Comparison of ENCODE assay signal across 8 mouse cellular contexts in genomic region chr1:175625257-175625879, GRCm38 (mm10). TPM values are rescaled to one million over a fixed set of nuclear protein-coding genes. Genes with fewer than 3 reads are reported as not detected.
A peak's percentile ranks its signal among the peaks of the same experiment; 100 is the strongest.
DNase-seq lines count a peak whose midpoint lies in the region; ATAC-seq lines count a peak whose summit lies in the region.

TSS of gene Fh1 (minus strand) at chr1:175625635.

- no peaks in the 10 kb centered on the region for H3K27me3 ChIP-seq in heart, embryonic 13.5 days (replicated peaks)
- no peaks in the 10 kb centered on the region for H3K27me3 ChIP-seq in liver, embryonic 12.5 days (replicated peaks)
- no peaks in the 10 kb centered on the region for H3K27me3 ChIP-seq in stomach, embryonic 15.5 days (replicated peaks)

- H3K27ac ChIP-seq in brown adipose tissue, adult 24 weeks (replicated peaks; ENCODE audit: low read depth, low read length), result peak within 1 kb of the TSS; percentile 84
- peak within 1 kb of the TSS; percentile 90 for H3K27ac ChIP-seq in heart, embryonic 13.5 days (replicated peaks)
- H3K27ac ChIP-seq in liver, embryonic 12.5 days, result peak within 1 kb of the TSS; percentile 83
- H3K27ac ChIP-seq in stomach, embryonic 15.5 days, result peak within 1 kb of the TSS; percentile 81

- peak within 1 kb of the TSS; percentile 96 for H3K9ac ChIP-seq in heart, embryonic 13.5 days
- peak within 1 kb of the TSS; percentile 86 for H3K9ac ChIP-seq in liver, embryonic 12.5 days
- peak within 1 kb of the TSS; percentile 65 for H3K9ac ChIP-seq in stomach, embryonic 15.5 days

- peak; percentile 100 for ATAC-seq in heart, embryonic 13.5 days (ENCODE audit: extremely low read depth, insufficient number of reproducible peaks, low FRiP score, low TSS enrichment)
- peak; percentile 99 for ATAC-seq in liver, embryonic 12.5 days
- ATAC-seq in stomach, embryonic 15.5 days (ENCODE audit: insufficient read depth, low FRiP score, low read depth), result peak; percentile 100

- no peaks in the 10 kb centered on the region for H3K4me1 ChIP-seq in brown adipose tissue, adult 24 weeks (ENCODE audit: control insufficient read depth, insufficient read depth, insufficient read length, low read length)
- peaks cover 25% of the 10 kb centered on the region for H3K4me1 ChIP-seq in heart, embryonic 13.5 days
- peaks cover 19% of the 10 kb centered on the region for H3K4me1 ChIP-seq in liver, embryonic 12.5 days
- peaks cover 10% of the 10 kb centered on the region for H3K4me1 ChIP-seq in stomach, embryonic 15.5 days

- DNase-seq in CD4-positive, CD25-positive, alpha-beta regulatory T cell, adult 2 months (ENCODE audit: low read depth, low spot score), result peak; percentile 98
- DNase-seq in fat pad, adult 2 months (ENCODE audit: extremely low read depth, low read depth, low spot score), result peak; percentile 94
- peak; percentile 97 for DNase-seq in kidney, postnatal 10 days
- DNase-seq in natural killer cell, adult 2 months (ENCODE audit: low spot score in 2 of 2), result peak; percentile 94 to 95

- peaks cover 2% of the 10 kb centered on the region for H3K36me3 ChIP-seq in heart, embryonic 13.5 days
- peaks cover 9% of the 10 kb centered on the region for H3K36me3 ChIP-seq in liver, embryonic 12.5 days
- H3K36me3 ChIP-seq in stomach, embryonic 15.5 days, result no peaks in the 10 kb centered on the region

- WGBS in heart, embryonic 13.5 days, result under 1% methylated on average over 58 of the region's 58 CpGs
- under 1% methylated on average over 55 of the region's 58 CpGs for WGBS in liver, embryonic 12.5 days (ENCODE audit: insufficient replicate concordance)
- WGBS in stomach, embryonic 15.5 days, result under 1% methylated on average over 58 of the region's 58 CpGs

- peak within 1 kb of the TSS; percentile 75 for H3K4me3 ChIP-seq in brown adipose tissue, adult 24 weeks (ENCODE audit: insufficient read depth, low read depth, low read length)
- peak within 1 kb of the TSS; percentile 93 for H3K4me3 ChIP-seq in heart, embryonic 13.5 days
- peak within 1 kb of the TSS; percentile 86 for H3K4me3 ChIP-seq in liver, embryonic 12.5 days
- peak within 1 kb of the TSS; percentile 77 for H3K4me3 ChIP-seq in stomach, embryonic 15.5 days (replicated peaks)

- H3K4me2 ChIP-seq in heart, embryonic 13.5 days, result peak within 1 kb of the TSS; percentile 88
- H3K4me2 ChIP-seq in liver, embryonic 12.5 days, result peak within 1 kb of the TSS; percentile 93
- peak within 1 kb of the TSS; percentile 73 for H3K4me2 ChIP-seq in stomach, embryonic 15.5 days

- H3K9me3 ChIP-seq in heart, embryonic 13.5 days, result no peaks in the 10 kb centered on the region
- no peaks in the 10 kb centered on the region for H3K9me3 ChIP-seq in liver, embryonic 12.5 days (replicated peaks)
- H3K9me3 ChIP-seq in stomach, embryonic 15.5 days, result no peaks in the 10 kb centered on the region

RNA-seq across cellular contexts. Expression of gene Fh1, which starts in this region (rescaled TPM):
- 1,161 and 1,563 TPM in 2 replicates for polyA plus RNA-seq in brown adipose tissue, adult 24 weeks (2012; ENCODE audit: insufficient read depth, insufficient read length, missing spikeins)
- polyA plus RNA-seq in heart, embryonic 13.5 days (2015; fragmentation: Nextera tagmentation; extraction: Ambion mirVana), result 211 and 247 TPM in 2 replicates
- polyA plus RNA-seq in liver, embryonic 12.5 days (2016; fragmentation: Nextera tagmentation; extraction: Ambion mirVana), result 80.2 and 87.8 TPM in 2 replicates
- polyA plus RNA-seq in stomach, embryonic 15.5 days (2015; fragmentation: Nextera tagmentation; extraction: Ambion mirVana), result 130 and 142 TPM in 2 replicates

Comparison
In these comparisons a context has a peak if more than half of its experiments do, and no peak if none do; other contexts are left out.
1. Peak in every context shown above with its lines: DNase-seq, ATAC-seq, H3K4me3 ChIP-seq and H3K27ac ChIP-seq.